Mouse (Mus musculus) hindbrain, embryonic 11.5 days (tissue): ENCODE measurements around the gene Cldn22. TPM values are rescaled to one million over a fixed set of nuclear protein-coding genes. Genes with fewer than 3 reads are reported as not detected.

Source experiments
- ATAC-seq: fragments of 200-750 bp; cut with Nextera tagmentation; 2 replicates; pipeline ENCODE4 v1.8.0; 2017; ENCODE audit warnings: mild to moderate bottlenecking, moderate TSS enrichment, moderate library complexity; ENCODE audit not compliant: low FRiP score
- DNase-seq: peaks from one replicate; pipeline ENCODE4 v3.0.0-alpha.2; 2015; ENCODE audit warnings: low spot score
- H3K27ac ChIP-seq: fragments of 300-500 bp; sonication (generic); 2 replicates; pipeline ENCODE4 v1.5.1; 2014; ENCODE audit warnings: mild to moderate bottlenecking, low read depth, low read length
- H3K27me3 ChIP-seq: fragments of 300-500 bp; sonication (generic); 2 replicates; pipeline ENCODE4 v1.6.1; 2014; ENCODE audit warnings: mild to moderate bottlenecking, low read length, moderate library complexity, mixed read lengths; ENCODE audit not compliant: control insufficient read depth, insufficient read depth
- H3K36me3 ChIP-seq: fragments of 300-500 bp; sonication (generic); 2 replicates; pipeline ENCODE4 v1.6.1; 2014; ENCODE audit warnings: mild to moderate bottlenecking, low read length, moderate library complexity, mixed read lengths; ENCODE audit not compliant: control insufficient read depth, insufficient read depth
- H3K4me1 ChIP-seq: fragments of 300-500 bp; sonication (generic); replicated peaks from 2 replicates; pipeline ENCODE4 v1.6.1; 2014; ENCODE audit warnings: low read length, mixed read lengths; ENCODE audit not compliant: control insufficient read depth, insufficient read depth
- H3K4me2 ChIP-seq: fragments of 300-500 bp; sonication (generic); replicated peaks from 2 replicates; pipeline ENCODE4 v1.6.1; 2014; ENCODE audit warnings: mild to moderate bottlenecking, low read depth, low read length
- H3K4me3 ChIP-seq: fragments of 300-500 bp; sonication (generic); 2 replicates; pipeline ENCODE4 v1.5.1; 2014; ENCODE audit warnings: low read depth, low read length
- H3K9ac ChIP-seq: fragments of 300-500 bp; sonication (generic); 2 replicates; pipeline ENCODE4 v1.6.1; 2014; ENCODE audit warnings: low read depth, low read length
- H3K9me3 ChIP-seq: fragments of 300-500 bp; sonication (generic); 2 replicates; pipeline ENCODE4 v1.6.1; 2016; ENCODE audit warnings: low read length; ENCODE audit not compliant: control insufficient read depth
- WGBS: fragments of 180-500 bp; shearing (Covaris S2); extraction: QIAGEN DNeasy Blood & Tissue Kit; methylation state at CpG from one replicate; pipeline ENCODE4 v1.1.7; 2014; 5-methylcytosine and 5-hydroxymethylcytosine counted together
- polyA plus RNA-seq: library from polyadenylated mRNA; unstranded; fragments of >200 nt; fragmentation: Nextera tagmentation; extraction: Ambion mirVana; gene quantifications from 2 replicates; pipeline ENCODE4 v1.2.1, GENCODE M21; 2014

The Cldn22 gene
- polyA plus RNA-seq = not detected in 2 replicates

DNA sequence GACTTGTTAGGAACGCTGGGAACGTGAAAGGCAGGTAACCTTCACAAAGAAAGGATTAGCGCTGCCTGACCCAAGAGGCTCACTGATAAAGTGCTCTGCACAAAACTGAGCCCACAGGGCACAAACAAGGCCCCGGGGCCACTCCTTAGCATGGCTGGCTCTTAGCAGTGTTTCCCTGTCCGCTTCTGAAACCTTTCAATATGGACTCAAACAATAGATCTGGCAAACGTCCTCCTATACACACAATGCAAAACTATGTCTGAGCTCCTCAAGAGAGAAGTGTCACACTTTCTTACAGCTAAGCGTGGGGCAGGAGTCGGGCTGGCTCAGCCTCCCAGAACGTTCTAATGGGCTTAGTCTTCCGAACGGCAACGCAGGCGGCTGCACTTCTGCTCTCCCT is at the start of gene Cldn22:
Gene Cldn22, plus strand, starts transcription at position 301 of the 400 bp plus-strand sequence.
- Histone ChIP-seq H3K27me3 (no peaks in the 10 kb centered on the region), H3K4me1 (no peaks in the 10 kb centered on the region), H3K36me3 (no peaks in the 10 kb centered on the region), H3K27ac (no peak within 1 kb of the TSS), H3K9ac (no peak within 1 kb of the TSS), H3K9me3 (no peaks in the 10 kb centered on the region), H3K4me3 (no peak within 1 kb of the TSS), H3K4me2 (no peak within 1 kb of the TSS)
- 67% methylated on average over 13 of the region's 13 CpGs for WGBS
- DNase-seq = no peak
- no peak for ATAC-seq

DNA sequence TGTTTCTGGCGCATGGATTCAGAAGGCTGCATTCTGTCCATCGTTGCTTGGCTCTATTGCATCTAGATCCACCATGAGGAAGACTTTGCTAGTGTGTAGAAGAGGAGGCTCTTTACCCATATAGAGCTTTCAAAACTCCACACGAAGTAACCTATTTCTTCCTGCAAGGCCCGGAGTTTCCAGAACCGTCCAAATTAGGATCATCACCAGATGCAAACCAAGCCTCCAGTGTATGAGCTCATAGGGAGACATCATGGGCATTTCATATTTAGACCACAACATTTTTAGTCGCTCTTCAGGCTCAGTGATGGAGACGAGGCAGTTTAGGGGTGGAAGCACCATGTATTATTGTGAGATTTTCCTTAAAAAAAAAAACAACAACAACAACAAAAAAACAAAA is 46.9 kb upstream of the Cldn22 start:
- H3K4me2 ChIP-seq = no peak overlapping the region
- H3K9ac ChIP-seq = no peak overlapping the region
- no peaks in the 10 kb centered on the region for H3K36me3 ChIP-seq
- ATAC-seq = no peak
- no peaks in the 10 kb centered on the region for H3K27me3 ChIP-seq
- H3K9me3 ChIP-seq = no peaks in the 10 kb centered on the region
- H3K27ac ChIP-seq = no peak overlapping the region
- DNase-seq = no peak
- 0 out of 2 replicates have a peak, but pooled peaks cover 2% of the 10 kb centered on the region for H3K4me1 ChIP-seq
- no peak overlapping the region for H3K4me3 ChIP-seq
- WGBS = 91% methylated on average over 7 of the region's 7 CpGs

DNA sequence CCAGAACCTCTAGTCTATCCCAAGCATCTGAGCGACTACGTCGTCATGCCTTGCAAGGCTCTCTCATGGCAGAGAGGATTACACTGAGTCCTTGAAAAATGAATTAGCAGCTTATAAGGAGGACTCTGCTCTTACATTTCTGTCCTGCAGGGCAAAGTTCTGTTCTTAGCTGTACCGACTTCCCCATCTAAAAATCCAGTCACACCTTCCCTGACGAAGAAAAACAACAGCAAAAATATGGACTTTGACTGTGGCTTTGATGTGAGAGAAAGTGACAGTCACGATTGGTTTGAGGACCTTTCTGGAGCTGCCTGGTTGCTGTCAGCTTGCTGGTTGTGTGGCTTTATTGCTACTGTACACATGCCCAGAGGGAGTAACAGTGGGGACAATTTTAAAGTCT is 44.7 kb upstream of the Cldn22 start:
- H3K36me3 ChIP-seq = no peaks in the 10 kb centered on the region
- WGBS = 90% methylated on average over 6 of the region's 6 CpGs
- no peak for ATAC-seq

DNA sequence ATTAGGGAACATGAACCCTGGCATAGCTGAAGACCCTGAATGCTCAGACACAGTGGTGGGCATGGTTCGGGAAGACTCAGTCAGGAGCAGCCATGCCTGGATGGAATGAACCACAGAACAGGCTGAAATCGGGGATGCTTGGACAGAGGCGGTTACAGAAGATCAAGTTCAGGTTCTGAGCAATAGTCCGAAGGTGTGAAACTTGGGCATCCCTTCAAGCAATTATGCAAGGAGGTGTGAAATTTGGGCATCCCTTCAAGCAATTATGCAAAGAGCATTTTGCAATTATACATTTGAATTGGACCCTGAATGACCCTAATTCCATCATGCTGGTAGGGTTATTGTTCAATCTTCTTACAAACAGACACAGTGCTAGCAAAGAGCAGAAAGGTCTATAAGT is 42.4 kb upstream of the Cldn22 start:
- no peak overlapping the region for H3K4me3 ChIP-seq
- no peak overlapping the region for H3K27ac ChIP-seq
- H3K4me1 ChIP-seq = 0 out of 2 replicates have a peak, but pooled peaks cover 2% of the 10 kb centered on the region
- H3K9ac ChIP-seq = no peak overlapping the region
- no peaks in the 10 kb centered on the region for H3K9me3 ChIP-seq
- H3K4me2 ChIP-seq = no peak overlapping the region
- no peaks in the 10 kb centered on the region for H3K27me3 ChIP-seq
- ATAC-seq = no peak
- 91% methylated on average over 4 of the region's 4 CpGs for WGBS
- DNase-seq = no peak
- H3K36me3 ChIP-seq = no peaks in the 10 kb centered on the region

More for the DNA sequence above, 44.7 kb upstream of the Cldn22 start:
- H3K27me3 ChIP-seq = no peaks in the 10 kb centered on the region
- no peaks in the 10 kb centered on the region for H3K9me3 ChIP-seq
- DNase-seq = no peak
- H3K4me1 ChIP-seq = 0 out of 2 replicates have a peak, but pooled peaks cover 2% of the 10 kb centered on the region
- no peak overlapping the region for H3K4me2 ChIP-seq
- H3K4me3 ChIP-seq = no peak overlapping the region
- H3K9ac ChIP-seq = no peak overlapping the region
- no peak overlapping the region for H3K27ac ChIP-seq

DNA sequence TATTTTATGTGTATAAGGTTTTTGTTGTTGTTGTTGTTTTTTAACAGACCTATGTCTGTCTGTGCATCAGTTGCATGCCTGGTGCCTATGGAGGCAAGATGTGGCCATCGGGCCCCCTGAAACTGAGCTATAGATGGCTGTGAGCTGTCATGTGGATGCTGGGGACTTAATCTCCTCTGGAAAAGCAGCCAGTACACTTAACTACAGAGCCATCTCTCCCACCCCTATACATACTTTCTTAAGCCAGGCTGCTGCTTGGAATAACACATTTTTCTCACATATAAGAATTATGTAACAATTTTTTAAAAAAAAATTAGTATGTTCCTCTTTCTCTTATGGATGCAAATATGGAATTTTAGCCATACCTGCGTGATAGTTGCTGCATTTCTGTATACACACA is 40.7 kb upstream of the Cldn22 start:
- no peak overlapping the region for H3K9ac ChIP-seq
- 91% methylated on average over 2 of the region's 2 CpGs for WGBS
- no peaks in the 10 kb centered on the region for H3K9me3 ChIP-seq
- H3K4me3 ChIP-seq = no peak overlapping the region
- H3K4me2 ChIP-seq = no peak overlapping the region
- no peak for ATAC-seq
- no peaks in the 10 kb centered on the region for H3K36me3 ChIP-seq
- H3K4me1 ChIP-seq = no peaks in the 10 kb centered on the region
- no peak for DNase-seq
- H3K27me3 ChIP-seq = no peaks in the 10 kb centered on the region
- H3K27ac ChIP-seq = no peak overlapping the region

DNA sequence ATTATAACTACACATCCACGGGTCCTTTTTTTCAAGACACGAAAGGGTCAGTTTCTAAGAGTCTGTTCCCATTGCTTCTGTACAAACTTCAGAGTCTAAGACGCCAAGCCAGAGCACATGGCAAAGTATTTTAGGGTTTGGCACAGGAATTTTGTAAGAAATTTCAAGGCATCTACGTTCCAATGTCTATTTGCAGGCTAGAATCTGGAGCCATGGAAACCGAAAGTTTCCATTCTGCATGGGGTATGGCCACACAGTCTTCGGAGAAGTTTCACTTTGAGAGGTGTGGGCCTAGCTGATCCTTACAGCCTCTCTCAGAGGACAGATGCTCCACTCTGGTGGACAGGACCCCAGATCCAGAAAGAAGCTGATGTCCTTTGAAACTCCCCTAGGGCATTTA is 40.3 kb upstream of the Cldn22 start:
- H3K36me3 ChIP-seq = no peaks in the 10 kb centered on the region
- 91% methylated on average over 6 of the region's 6 CpGs for WGBS
- H3K27ac ChIP-seq = no peak overlapping the region
- no peaks in the 10 kb centered on the region for H3K27me3 ChIP-seq
- ATAC-seq = no peak
- no peaks in the 10 kb centered on the region for H3K4me1 ChIP-seq
- H3K4me3 ChIP-seq = no peak overlapping the region
- H3K4me2 ChIP-seq = no peak overlapping the region
- no peak for DNase-seq
- H3K9ac ChIP-seq = no peak overlapping the region
- no peaks in the 10 kb centered on the region for H3K9me3 ChIP-seq

DNA sequence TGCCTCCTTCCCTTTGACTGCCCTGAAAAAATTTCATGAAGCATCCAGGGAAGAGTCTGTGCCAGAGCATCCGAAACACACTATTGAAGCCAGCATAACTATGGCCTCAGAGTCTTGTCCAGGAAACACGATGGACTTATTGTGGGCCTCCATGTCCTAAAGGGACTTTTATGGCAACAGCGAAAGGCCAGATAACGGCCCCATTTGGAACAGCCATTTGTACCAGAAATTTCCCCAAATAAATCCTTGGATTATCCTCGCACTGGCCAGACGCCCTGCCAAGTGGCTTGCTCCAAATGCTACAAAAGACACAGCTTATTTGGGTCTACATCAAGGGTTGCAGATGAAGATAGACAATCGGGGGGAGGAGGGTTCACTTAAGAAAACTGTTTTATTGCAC is 39.8 kb upstream of the Cldn22 start:
- 90% methylated on average over 7 of the region's 7 CpGs for WGBS
- Histone ChIP-seq H3K9me3 (no peaks in the 10 kb centered on the region), H3K27me3 (no peaks in the 10 kb centered on the region), H3K4me3 (no peak overlapping the region), H3K4me2 (no peak overlapping the region), H3K9ac (no peak overlapping the region), H3K4me1 (no peaks in the 10 kb centered on the region), H3K27ac (no peak overlapping the region), H3K36me3 (no peaks in the 10 kb centered on the region)
- no peak for ATAC-seq
- no peak for DNase-seq

DNA sequence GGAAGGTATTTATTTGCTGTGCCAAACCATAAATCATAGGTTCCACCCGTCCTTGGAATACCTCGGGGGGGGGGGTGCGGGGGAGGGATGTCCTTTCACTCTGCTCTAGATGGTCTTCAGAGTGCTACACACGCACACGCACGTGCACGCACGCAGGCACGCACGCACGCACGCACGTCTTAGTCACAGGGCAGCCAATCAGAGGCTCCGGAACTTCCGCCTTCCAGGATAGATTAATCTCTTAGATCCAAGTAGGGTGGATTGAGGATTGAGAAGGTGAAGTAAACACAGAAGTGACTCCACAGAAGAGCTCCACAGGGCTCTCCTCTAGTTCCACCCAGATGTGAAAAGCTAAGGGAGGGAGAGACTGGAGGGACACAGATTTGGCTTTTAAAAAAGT is 38.0 kb upstream of the Cldn22 start:
- H3K4me1 ChIP-seq = no peaks in the 10 kb centered on the region
- ATAC-seq (no peak), DNase-seq (no peak)
- no peak overlapping the region for H3K9ac ChIP-seq
- no peak overlapping the region for H3K4me2 ChIP-seq
- 95% methylated on average over 15 of the region's 15 CpGs for WGBS
- no peaks in the 10 kb centered on the region for H3K27me3 ChIP-seq
- H3K36me3 ChIP-seq = no peaks in the 10 kb centered on the region
- no peaks in the 10 kb centered on the region for H3K9me3 ChIP-seq
- H3K4me3 ChIP-seq = no peak overlapping the region
- H3K27ac ChIP-seq = no peak overlapping the region

DNA sequence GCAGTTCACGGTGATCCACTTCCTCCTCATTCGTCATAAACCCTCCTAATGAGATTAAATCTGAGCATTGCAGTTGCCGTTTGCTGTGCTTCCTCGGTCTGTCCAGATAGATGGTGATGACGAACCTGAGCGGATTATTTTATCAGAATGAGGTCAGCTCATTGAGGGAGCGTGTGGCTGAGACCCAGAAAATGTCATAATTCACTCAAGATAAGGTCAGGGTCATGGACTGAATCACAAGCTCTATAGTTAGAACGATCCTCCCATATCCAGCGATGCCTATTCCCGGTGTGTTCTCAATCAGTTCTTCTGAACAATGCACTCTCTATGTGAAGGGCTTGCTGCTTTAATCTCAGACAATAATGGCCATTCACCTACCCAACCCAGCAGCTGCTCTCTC is 36.6 kb upstream of the Cldn22 start:
- H3K36me3 ChIP-seq = no peaks in the 10 kb centered on the region
- no peak overlapping the region for H3K4me3 ChIP-seq
- WGBS = 74% methylated on average over 10 of the region's 10 CpGs
- no peak overlapping the region for H3K27ac ChIP-seq
- H3K27me3 ChIP-seq = no peaks in the 10 kb centered on the region
- H3K4me1 ChIP-seq = no peaks in the 10 kb centered on the region
- no peak overlapping the region for H3K4me2 ChIP-seq
- ATAC-seq (no peak), DNase-seq (no peak)
- H3K9me3 ChIP-seq = no peaks in the 10 kb centered on the region
- H3K9ac ChIP-seq = no peak overlapping the region
